Mouse (Mus musculus) CD8-positive naive resting alpha-beta T cell, adult 2 months (primary cell): ENCODE measurements around the gene Tmem174.

Source experiments
- DNase-seq, 2 experiments: peaks; one replicate each; pipeline ENCODE4 v3.0.0; 2022; ENCODE audit warnings: low read depth in 2 of 2, low spot score in 2 of 2

Tmem174 gene

GRCm38 (mm10) chr13:98586817-98587575, 50.2 kb downstream of the Tmem174 start:
- no peak for DNase-seq
